Mouse (Mus musculus) NIH3T3 (cell line): Measurements from ENCODE around the gene Cacna1d.

ENCODE experiments used
- DNase-seq: peaks from one replicate; pipeline ENCODE4 v3.0.0-alpha.2; 2012; ENCODE audit warnings: low read depth

The Cacna1d gene

GRCm38 (mm10) chr14:30204526-30204925 is 286.7 kb downstream of the Cacna1d start:
- no peak for DNase-seq

- no peak for DNase-seq
Measured at GRCm38 (mm10) chr14:30200310-30200709, 290.9 kb downstream of the Cacna1d start.

GRCm38 (mm10) chr14:30198882-30199281 is 292.4 kb downstream of the Cacna1d start:
- DNase-seq = no peak

GRCm38 (mm10) chr14:30198116-30198515 is 293.1 kb downstream of the Cacna1d start:
- no peak for DNase-seq

- no peak for DNase-seq
Measured at GRCm38 (mm10) chr14:30196959-30197358, 294.3 kb downstream of the Cacna1d start.

GRCm38 (mm10) chr14:30196235-30196634 is 295.0 kb downstream of the Cacna1d start:
- DNase-seq = no peak

- DNase-seq = no peak
Measured at GRCm38 (mm10) chr14:30190308-30190971, 300.8 kb downstream of the Cacna1d start.

- no peak for DNase-seq
Measured at GRCm38 (mm10) chr14:30185616-30186274, 305.5 kb downstream of the Cacna1d start.

GRCm38 (mm10) chr14:30184445-30185152 is 306.7 kb downstream of the Cacna1d start:
- DNase-seq = no peak

- no peak for DNase-seq
Measured at GRCm38 (mm10) chr14:30184013-30184412, 307.2 kb downstream of the Cacna1d start.

GRCm38 (mm10) chr14:30182624-30183524 is 308.4 kb downstream of the Cacna1d start:
- DNase-seq = no peak

- no peak for DNase-seq
Measured at GRCm38 (mm10) chr14:30178306-30178705, 312.9 kb downstream of the Cacna1d start.

GRCm38 (mm10) chr14:30177850-30178249 is 313.4 kb downstream of the Cacna1d start:
- DNase-seq = peak; percentile 18

- DNase-seq = no peak
Measured at GRCm38 (mm10) chr14:30175362-30175761, 315.9 kb downstream of the Cacna1d start.

GRCm38 (mm10) chr14:30172821-30173755 is 318.2 kb downstream of the Cacna1d start:
- no peak for DNase-seq

GRCm38 (mm10) chr14:30171593-30171992 is 319.7 kb downstream of the Cacna1d start:
- no peak for DNase-seq

- DNase-seq = no peak
Measured at GRCm38 (mm10) chr14:30171008-30171407, 320.2 kb downstream of the Cacna1d start.

GRCm38 (mm10) chr14:30169455-30169854 is 321.8 kb downstream of the Cacna1d start:
- no peak for DNase-seq

GRCm38 (mm10) chr14:30168902-30169301 is 322.4 kb downstream of the Cacna1d start:
- no peak for DNase-seq

GRCm38 (mm10) chr14:30168387-30168786 is 322.9 kb downstream of the Cacna1d start:
- DNase-seq = no peak

GRCm38 (mm10) chr14:30167606-30168005 is 323.6 kb downstream of the Cacna1d start:
- DNase-seq = no peak
